Mouse (Mus musculus) urinary bladder, postnatal 4 days (tissue): ENCODE measurements around the gene Dexi.

ENCODE experiments used
- DNase-seq, 2 experiments: peaks; one replicate each; pipeline ENCODE4 v3.0.0; 2021 to 2022; ENCODE audit warnings: low spot score in 2 of 2

Gene Dexi

DNA sequence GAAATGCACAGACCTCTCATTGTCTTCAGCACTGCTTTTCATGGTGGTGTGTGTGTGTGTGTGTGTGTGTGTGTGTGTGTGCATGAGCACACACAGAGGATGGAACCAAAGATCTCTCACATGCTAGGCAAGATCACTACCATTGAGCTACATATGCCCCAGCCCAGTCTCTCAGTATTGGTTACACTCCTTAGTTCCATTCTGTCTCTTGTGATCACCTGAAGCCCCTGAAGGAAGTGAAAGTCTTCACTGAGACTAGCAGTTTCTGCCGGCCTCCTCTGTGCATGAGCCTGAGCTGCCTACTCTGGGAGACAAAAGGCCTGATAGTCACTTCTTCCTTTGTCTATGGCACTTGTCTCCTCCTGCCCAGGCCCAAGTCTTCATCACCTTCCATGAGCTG, 43.7 kb downstream of the Dexi start:
- DNase-seq: no peak

DNA sequence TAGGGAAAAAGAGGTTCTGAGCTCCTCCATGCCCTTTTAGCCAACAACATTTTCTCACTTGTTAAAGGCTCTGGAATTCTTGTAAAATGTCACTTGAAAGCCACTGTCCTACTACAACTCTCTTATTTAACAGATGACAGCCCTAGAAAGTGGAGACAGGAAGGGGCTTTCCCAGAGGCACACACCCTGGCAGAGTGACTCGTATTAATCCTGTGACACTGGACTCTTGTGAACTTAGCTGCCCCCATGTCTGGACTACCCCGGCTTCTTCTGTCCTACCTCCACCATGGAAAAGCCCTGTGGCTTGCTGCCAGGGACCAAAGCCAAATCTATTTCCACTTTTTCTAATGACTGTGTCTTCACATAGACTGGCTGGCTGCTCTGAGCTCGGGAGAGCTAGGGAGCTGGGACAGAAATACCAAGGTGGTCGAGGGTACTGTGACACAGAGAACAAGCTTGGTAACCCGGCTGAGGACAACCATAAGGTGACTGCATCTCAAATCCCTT, 44.7 kb downstream of the Dexi start:
- no peak for DNase-seq

DNA sequence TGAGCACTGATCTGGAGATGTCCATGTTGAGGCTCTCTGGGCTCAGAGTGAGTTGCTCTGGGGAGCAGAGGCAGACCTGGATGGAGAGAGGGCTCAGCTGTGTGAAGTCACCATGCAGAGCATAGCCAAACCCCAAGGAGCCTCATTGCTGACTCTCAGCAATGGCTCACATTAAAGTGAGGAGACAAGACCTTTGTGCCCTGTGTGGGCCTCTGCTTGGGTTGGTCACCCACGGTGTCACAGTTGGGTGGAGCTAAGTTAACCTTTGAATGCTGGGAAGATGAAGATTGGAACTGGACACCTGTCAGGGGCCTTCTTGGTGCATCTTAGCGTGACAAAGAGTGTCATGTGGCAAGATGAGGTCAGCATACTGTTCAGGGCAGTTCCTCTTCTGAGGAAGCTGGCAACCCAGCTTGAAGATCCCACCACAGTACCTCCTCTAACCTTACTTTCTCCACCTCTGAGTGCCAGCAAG, 47.0 kb downstream of the Dexi start:
- no peak for DNase-seq

DNA sequence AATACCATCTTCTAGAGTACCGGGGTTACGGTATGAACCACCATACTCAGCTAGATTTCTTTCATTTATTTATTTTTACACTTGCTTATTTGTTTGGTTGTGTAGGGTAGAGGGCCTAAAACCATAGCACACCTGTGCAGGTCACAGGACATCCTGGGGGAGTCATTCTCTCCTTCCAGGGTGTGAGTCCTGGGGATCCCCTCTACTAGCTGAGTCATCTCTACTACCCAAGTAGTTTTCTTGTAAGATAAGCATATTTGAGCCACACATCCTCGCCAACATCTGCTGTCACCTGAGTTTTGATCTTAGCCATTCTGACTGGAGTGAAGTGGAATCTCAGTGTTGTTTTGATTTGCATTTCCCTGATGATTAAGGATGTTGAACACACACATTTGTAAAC, 50.3 kb downstream of the Dexi start:
- no peak for DNase-seq

DNA sequence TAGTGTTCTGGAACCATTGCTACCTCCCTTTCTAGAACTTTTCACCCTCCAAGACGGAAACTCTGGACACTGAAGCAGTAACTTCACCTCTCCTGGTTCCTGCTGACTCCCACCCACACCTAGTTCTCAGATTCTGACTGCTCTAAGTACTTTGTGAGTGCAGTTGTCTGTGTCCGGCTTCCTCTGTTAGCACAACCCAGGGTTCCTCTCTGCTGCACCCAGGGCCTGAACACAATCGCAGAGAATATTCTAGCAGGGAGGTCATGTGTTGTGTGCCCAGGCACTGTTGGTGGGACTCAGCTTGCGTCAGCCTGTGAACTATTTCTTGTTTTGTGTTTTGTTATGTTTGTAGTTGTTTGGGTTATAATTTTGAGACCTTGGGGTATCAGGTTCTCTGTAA, 51.1 kb downstream of the Dexi start:
- no peak for DNase-seq

DNA sequence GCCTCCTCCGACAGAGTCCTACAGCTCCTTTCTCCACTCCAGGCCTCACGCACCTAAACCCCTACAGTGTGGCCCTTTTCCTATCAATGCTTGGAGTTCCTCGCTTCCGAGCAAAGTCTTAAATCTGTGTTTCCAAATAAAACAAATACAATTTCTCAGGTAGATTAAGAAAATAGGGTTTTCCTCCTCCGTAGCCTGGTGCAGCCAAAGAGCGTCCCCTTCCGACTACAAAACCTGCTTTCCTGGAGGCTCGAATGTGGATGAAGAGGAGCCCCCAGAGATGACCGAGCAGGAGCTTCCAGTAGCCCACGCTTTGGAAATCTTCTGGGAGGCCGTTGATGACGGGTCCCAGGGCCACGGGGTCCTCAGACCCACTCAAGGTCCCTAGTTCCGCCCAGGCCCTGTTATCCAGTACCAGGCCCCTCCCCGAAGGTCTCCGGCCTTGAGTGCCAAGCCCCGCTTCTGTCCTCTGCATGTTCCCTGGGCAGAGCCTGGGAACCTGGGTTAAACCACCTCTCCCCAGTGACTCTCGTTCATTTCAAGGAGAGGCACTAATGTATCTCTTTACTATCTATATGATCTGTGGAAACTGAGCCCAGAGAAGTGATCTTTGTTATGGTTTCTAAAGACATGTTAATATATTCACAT, 52.2 kb downstream of the Dexi start:
- no peak for DNase-seq

DNA sequence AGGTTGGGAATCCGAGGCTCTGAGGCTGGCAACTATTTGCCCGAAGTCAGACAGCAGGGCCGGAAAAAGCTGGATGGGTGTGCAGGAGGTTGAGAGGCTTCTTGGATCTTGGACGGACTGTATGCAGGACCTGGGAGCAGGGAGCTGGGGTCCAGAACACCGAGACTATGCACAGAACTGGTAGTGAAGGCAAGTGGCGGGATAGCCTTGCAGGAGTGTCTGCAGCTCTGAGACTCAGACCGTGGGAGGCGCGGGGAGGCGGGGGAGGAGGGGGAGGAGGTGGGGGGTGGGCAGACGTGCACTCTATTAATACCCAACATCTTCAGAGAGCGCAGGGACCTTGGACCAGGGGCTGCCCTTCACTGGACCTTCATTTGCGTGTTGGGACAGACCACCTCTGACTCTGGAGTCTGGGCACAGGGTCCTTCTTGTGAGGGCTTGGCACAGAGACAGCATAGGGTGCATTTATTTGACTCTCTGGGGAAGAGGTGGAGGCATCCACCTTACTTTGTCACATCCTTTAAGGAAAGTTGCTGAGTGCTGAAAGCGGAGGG, 52.9 kb downstream of the Dexi start:
- DNase-seq: no peak

DNA sequence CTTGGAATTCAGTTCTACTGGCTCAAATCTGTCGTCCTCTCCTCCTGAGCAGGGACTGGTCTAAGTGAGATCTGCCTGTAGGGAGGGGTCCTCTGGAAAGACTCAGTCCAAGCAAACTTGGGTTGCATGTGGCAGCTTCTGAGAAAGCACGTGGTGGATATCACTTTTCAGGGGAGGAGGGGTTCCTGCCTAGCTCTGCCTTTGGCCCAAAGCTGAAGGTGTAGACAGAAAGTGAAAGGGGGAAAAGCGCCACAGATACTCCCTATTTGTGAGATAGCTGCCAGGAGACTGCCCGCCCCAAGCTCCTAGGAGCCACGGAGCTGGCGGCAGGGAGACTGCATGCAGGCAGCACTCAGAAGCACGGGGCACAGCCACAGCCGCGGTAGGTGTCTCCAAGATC, 53.4 kb downstream of the Dexi start:
- DNase-seq: no peak

DNA sequence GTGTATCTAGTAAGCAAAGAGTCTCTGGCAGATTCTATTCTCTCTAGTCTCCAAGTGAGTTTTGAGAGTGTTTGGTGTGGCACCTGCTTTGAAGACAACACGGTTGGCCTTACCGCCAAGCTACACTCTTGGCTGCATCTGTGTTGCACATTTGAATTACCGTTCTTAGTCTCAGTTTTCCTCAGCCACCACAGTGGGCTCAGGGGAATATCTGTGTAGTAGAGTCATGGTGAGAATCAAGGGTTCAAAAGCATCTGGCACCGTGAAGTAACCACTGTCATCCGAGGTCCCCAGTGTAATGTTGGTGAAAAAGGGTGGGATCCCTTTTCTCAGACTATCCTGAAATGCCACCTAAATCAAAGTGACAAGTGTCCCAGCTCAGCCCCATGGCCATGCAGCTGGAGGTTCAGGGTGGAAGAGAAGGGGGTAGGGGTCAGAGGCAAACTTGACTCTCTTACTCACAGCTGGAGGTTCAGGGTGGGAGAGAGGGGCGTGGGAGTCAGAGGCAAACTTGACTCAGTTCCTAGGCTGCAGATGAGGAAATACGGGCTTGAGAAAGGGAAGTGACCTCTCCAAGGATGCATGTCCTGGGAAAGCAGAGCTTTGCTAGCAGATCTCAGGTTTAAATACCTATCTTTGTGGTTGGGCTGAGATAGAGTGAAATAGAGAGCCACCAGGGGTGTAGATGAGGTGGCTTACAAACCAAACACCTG, 53.9 kb downstream of the Dexi start:
- no peak for DNase-seq

DNA sequence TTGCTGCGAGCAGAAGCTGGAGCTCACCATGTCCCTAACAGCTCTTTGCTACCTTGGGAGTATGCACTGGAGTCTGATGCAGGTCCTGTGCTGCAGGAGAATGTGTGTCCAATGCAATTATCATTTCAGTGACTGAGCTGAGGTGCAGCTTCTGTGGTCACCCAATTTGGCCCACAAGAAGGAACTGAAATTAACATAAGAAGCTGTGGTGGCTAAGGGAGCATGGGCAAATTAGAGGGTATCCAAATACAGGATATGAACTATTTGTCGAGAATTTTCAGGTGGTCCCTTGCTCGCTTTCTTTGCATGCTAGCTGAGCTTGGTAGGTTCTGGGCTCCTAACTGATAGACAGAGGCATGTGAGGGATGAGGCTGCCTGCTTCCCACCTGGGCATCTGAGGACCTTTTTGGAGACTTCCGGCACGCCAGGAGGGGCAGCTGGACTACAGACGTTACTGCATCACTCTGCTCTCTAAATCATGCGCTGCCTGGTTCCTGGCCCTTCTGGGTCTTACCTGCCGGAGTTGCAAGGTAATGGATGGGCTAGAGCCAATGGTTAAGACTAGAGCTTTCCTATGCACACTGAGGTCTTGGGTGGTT, 54.9 kb downstream of the Dexi start:
- DNase-seq: no peak

DNA sequence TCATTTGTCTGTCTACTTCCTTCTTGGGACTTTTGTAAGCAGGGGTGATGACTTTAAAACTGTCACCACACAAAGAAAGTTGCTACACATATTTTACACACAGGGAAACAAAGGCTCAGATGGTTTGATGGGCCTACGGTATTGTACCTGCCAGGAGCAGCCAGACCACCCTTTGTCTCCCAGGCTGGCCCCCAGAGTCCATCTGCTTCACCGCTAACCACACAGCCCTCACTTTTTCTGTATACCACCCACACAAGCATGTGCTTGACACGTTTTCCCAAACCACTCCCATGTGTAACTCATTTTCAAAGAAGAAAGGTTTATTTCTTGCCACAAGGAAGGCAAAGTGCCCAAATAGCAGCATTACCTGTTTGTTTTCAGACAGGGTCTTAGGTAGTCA, 55.9 kb downstream of the Dexi start:
- DNase-seq: no peak

DNA sequence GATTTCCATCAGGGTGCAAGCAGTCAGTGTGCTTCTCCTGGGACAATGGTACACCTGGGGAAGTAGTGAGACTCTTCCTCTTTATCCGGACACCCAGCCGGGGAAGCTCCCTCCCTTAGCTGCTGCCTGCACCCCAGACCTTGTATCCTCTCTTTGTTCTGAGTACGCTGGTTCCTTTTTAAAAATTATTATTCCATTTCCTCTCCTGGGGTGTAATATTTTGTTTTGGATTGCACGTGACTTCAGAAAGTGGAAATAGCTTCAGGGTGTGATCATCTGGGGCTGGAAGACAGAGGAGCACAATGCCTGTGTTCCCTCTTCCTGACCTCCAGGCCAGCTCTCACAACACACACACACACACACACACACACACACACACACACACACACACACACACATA, 60.5 kb downstream of the Dexi start:
- DNase-seq: no peak

DNA sequence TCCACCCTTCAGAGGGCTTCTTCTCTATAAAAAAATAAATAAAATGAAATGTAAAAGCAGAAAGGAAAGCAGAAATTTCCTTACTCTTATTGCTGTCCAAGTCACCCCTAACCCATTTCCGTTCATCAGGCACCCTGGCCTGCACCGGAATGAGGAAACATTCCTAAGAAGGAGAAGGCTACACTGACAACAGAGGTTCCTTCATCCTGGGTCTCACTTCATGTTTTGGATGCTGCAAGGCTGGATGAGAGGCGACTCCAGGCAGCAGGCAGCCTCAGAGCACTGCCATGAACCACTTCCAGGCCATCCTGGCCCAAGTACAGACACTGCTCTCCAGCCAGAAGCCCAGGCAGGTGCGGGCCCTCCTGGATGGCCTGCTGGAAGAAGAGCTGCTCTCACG, 63.0 kb downstream of the Dexi start, which contains the start of gene Ciita:
Gene Ciita (plus strand): TSS at position 203 of the 400 bp plus-strand sequence.
- DNase-seq: no peak

DNA sequence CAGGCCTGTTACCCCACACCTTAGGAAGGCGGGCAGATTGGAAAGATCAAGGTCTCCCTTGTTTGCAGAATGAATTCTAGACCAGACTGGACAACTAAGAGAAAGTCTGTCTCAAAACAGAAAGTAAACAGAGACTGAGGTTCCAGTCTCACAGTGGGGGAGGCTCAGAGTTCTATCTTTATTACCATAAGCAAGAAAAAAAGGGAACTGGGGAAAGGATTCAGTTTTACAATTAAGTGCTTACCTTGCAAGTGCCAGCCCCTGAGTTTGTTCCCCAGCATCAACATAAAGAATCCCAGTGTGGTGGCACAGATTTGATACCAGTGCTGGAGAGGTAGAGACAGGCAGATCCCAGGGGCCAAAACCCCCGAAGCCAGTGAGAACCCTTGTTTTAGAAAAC, 66.9 kb downstream of the Dexi start:
- no peak for DNase-seq

DNA sequence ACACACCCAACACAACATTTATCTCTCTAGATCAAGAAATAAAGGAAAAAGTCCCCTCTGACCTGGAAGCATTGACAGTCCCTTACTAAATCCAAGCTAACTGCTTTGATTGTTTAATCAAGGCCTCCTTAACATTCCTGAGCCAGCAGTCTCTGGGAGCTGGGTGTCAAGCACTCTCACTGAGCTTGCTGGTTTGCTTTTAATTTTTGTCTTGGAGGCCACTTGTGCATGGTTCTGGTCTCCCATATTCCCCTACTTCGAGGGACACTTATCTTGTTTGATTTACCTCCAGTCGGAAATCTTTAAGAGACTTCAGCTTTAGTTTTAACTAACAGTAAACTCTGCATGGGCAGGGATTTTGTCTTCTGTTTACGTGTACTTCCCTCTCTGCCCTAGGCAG, 67.9 kb downstream of the Dexi start:
- DNase-seq: no peak

DNA sequence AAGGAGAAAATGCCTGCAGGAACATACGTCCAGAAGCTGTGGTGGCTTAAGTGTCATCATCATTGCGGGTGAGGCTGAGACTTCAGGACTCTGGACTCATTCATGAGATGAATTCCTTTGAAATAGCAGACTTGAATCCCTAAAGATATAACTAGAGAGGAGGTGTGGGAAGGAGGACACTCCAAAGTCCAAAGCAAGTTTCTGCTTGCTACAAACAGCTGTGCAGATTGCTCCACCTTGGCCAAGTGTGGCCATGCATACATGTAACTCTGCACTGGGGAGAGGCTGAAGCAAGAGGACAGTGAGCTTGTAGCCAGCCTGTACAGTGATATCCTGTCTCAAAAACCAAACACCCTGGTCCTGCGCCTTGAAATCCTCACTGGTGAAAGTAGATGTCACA, 70.9 kb downstream of the Dexi start:
- DNase-seq: no peak

DNA sequence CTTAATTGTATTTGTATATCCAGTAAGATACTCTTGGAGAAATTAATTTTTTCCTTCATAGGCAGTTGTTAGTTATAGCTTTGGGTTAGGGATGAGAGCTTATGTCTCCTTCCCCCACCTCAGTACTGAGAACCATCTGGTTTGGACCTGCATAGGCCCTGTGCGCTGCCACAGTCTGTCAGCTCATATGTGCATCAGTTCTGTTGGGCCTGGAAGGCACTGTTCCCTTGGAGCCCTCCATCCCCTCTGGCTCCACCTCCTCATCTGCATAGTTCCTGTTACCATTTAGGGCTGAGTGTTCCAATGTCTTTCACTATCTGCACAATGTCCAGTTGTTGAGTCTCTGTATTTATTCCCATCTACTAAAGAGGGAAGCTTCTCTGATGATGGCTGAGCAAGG, 74.7 kb downstream of the Dexi start:
- no peak for DNase-seq

DNA sequence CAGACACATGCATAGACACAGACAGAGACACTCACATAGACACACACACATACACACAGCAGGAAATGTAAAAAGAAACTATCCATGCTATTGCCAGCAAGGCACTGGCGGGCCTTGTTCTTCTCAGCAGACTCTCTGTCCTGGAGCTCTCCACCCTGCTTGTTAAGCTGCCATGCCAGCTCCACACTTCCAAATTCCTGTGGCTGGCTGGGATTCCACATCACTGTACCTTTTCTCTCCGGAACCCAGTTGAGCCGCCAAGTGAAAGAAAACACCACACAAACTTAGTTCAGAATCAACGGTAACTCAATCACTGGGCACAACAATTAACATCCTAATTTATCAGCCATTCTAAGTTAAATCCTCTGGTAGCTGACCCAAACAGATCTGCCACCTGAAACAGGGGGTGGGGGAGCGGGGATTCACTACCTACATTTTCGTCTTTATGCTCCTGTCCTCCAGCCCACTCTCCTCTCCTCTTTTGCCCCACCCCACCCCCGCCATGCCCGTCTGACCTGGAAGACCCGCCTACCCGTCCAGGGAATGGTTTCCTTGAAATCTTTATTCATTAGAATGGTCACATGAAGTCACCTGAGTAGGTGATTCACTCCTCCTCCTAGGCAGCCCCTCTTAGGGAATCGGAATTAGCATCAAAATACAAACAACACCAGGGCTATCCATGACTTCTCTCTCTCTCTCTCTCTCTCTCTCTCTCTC, 75.3 kb downstream of the Dexi start:
- DNase-seq: no peak

DNA sequence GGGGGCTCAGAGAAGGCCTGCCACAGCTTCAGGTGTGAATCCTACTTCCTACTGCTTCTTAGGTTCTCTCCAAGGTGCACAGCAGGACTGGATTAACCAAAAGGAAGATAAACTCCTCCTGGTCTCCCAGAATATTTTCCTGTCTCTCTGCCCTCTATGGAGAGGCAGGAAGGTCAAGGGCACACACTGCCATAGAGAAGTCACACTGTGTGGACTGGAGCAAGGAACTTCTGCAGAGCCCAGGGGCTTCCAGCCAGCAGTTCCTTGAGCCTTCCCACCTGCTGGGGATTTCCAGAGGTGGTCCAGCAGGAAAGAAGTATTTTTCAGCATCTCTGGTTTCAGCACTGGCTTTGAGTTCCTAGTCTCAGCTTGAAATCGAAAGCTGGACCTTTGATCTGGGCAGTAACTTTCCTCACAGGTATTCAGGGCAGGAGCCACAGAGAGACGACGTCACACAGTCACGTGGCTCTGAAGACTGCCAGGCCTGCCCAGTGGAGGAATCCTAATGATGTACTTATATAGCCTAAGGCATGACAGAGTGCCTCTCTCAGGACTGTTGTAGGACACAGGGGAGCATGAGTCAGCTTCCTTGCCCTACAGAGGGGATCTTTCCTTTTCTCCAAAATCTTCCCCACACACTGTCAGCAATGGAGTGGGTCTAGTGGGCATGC, 77.7 kb downstream of the Dexi start:
- no peak for DNase-seq

DNA sequence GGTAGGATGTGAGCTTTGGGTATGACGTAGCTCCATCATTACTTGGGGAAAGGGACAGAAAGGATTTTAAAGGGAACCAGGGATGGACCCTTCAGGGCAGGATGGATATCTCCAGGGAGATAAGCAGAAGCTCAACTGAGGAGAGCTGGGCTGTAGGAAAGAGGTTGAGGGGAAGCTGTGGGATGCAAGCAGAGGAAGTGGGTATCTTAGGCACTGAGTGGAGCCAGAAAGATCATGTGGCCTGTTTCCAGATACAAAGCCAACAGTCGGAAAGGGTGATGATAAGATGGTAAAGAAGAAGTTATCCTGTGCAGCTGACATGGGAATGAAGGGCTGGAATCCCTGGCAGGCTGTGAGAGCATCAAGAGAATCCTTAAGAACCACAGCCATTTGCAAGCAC, 81.7 kb downstream of the Dexi start:
- no peak for DNase-seq

DNA sequence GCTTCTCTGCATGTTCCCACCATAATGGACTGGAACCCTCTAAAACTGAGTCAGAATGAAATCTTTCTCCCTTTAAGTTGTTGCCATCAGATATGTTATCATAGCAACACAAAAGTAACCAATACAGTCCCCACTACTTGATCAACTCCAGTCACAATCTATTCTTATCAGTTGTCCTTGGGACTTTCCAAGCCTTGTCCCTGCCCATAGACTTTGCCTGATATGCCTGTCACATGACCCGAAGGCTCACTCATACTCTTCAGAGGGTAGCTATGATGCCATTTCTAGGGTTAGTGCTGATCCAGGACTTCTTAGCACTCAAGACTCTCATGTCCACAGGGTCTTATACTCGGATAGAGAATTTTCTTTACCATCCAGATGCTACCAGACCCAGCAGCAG, 82.7 kb downstream of the Dexi start:
- no peak for DNase-seq

DNA sequence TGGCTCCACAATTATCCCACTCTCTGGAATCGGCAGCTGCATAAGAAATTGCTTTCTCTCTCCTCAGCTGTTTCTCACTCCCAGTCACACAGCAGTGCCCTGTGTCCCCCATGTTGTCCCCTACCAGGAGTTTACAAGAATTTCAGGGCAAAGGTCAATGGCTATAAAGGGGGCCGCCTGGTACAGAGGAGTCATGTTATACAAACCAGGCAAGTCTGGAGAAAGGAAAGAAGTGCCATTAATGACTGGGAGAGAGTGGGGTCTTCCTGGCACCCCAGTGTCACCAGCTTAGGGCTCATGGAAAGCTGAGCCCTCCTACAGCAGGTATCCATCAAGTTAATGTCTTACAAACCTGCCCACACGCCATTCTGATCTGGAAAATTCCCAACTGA, 88.3 kb downstream of the Dexi start:
- no peak for DNase-seq
